Mouse (Mus musculus) lung, embryonic 15.5 days (tissue): ENCODE measurements at regions not wholly inside any gene's neighbourhood (a gene's known extent, or its start where the extent isn't known, plus 50 kb on each side); places are given as distances from the start of the nearest gene placed in this dataset.

Experiments
- ATAC-seq: fragments of 200-750 bp; cut with Nextera tagmentation; 2 replicates; pipeline ENCODE4 v1.8.0; 2017; ENCODE audit warnings: moderate number of reproducible peaks, borderline replicate concordance; ENCODE audit not compliant: low FRiP score, low TSS enrichment; ENCODE audit errors: extremely low read depth
- H3K27ac ChIP-seq: fragments of 300-500 bp; sonication (generic); 2 replicates; pipeline ENCODE4 v1.5.1; 2015; ENCODE audit warnings: moderate library complexity, mild to moderate bottlenecking, inconsistent platforms
- H3K27me3 ChIP-seq: fragments of 300-500 bp; sonication (generic); 2 replicates; pipeline ENCODE4 v1.6.1; 2015; ENCODE audit warnings: inconsistent platforms
- H3K36me3 ChIP-seq: fragments of 300-500 bp; sonication (generic); 2 replicates; pipeline ENCODE4 v1.6.1; 2015; ENCODE audit warnings: inconsistent platforms
- H3K4me1 ChIP-seq: fragments of 300-500 bp; sonication (generic); 2 replicates; pipeline ENCODE4 v1.6.1; 2015; ENCODE audit warnings: inconsistent platforms
- H3K4me2 ChIP-seq: fragments of 300-500 bp; sonication (generic); 2 replicates; pipeline ENCODE4 v1.6.1; 2015; ENCODE audit warnings: inconsistent platforms, mild to moderate bottlenecking, moderate library complexity
- H3K4me3 ChIP-seq: fragments of 300-500 bp; sonication (generic); 2 replicates; pipeline ENCODE4 v1.5.1; 2015; ENCODE audit warnings: mild to moderate bottlenecking, inconsistent platforms
- H3K9ac ChIP-seq: fragments of 300-500 bp; sonication (generic); 2 replicates; pipeline ENCODE4 v1.6.1; 2015; ENCODE audit warnings: inconsistent platforms
- H3K9me3 ChIP-seq: fragments of 300-500 bp; sonication (generic); 2 replicates; pipeline ENCODE4 v1.6.1; 2016; ENCODE audit warnings: inconsistent platforms
- WGBS: fragments of 180-500 bp; shearing (Covaris S2); methylation state at CpG from one replicate; pipeline ENCODE4 v1.1.7; 2015; 5-methylcytosine and 5-hydroxymethylcytosine counted together

DNA sequence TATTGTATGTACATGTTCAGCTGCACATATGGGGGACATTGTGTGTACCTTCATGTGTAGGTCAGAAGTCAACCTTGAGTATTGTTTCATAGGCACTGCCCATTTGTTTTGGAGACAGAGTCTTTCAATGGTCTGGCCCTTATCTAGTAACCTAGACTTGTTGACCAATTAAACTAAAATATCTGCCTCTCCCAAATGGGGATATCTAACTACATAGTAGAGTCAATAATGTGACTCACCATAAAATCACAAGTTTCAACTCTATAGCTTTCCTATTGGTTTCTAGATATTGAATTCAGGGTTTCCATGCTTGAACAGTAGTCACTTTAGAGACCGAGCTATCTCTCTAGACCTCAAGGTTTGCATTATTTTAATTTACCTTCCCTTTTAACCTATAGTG, 174.0 kb upstream of the Celf2 start:
- H3K9ac ChIP-seq, result no peak overlapping the region
- 90% methylated on average over 1 of the region's 1 CpGs for WGBS
- H3K4me2 ChIP-seq, result no peak overlapping the region
- no peak for ATAC-seq
- no peaks in the 10 kb centered on the region for H3K4me1 ChIP-seq
- no peaks in the 10 kb centered on the region for H3K27me3 ChIP-seq
- no peaks in the 10 kb centered on the region for H3K36me3 ChIP-seq
- no peak overlapping the region for H3K4me3 ChIP-seq
- no peaks in the 10 kb centered on the region for H3K9me3 ChIP-seq
- no peak overlapping the region for H3K27ac ChIP-seq

DNA sequence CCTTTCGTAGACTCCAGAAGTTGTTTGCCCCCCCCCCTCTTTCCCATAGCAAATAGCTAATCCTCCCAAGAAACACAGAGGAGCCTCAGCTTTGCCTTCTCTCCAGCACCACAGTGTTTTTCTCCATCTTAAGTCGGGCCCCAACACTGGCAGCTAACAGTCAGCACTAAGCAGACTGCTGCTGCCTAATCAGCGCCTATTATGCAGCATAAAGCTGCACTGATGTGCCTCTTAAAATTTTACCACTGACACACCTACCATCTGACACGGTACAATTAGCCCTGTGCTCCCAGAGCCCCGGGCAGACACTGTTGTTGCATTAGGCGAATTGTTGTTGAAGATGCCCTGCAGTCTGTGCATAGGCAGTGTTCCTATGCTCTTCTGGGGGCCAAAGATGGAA, 131.5 kb upstream of the Celf2 start:
- H3K4me1 ChIP-seq, result no peaks in the 10 kb centered on the region
- no peaks in the 10 kb centered on the region for H3K27me3 ChIP-seq
- no peaks in the 10 kb centered on the region for H3K36me3 ChIP-seq
- H3K4me3 ChIP-seq, result no peak overlapping the region
- H3K27ac ChIP-seq, result no peak overlapping the region
- no peak overlapping the region for H3K4me2 ChIP-seq
- ATAC-seq, result no peak
- no peaks in the 10 kb centered on the region for H3K9me3 ChIP-seq
- no peak overlapping the region for H3K9ac ChIP-seq
- 78% methylated on average over 6 of the region's 6 CpGs for WGBS

DNA sequence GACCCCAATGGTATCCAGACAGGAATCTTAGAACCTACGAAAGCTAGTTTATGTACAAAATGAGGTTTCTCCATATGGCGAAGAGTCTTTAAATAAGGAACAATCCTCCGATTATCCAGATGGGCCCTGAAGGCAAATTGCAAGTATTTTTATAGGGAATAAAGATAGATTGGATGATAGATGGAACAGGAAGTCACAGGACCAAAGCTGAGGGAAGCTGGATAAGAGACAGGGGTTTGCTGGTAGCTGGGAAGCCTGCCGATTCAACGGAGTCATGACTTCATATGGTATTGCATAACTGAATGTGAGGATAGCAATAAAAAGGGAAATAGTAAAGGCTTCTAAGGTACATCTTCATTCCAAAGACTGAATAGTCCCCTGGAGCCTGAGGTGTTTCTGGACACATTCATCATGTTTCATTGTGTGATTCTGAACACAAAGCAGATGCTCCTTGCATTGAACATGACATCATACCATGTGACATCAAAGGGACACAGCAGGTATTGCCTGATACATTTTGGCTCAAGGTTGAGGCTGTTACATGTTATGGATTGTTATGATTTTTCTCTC, 113.4 kb upstream of the Celf2 start:
- no peak overlapping the region for H3K9ac ChIP-seq
- no peaks in the 10 kb centered on the region for H3K9me3 ChIP-seq
- H3K36me3 ChIP-seq, result no peaks in the 10 kb centered on the region
- 86% methylated on average over 5 of the region's 5 CpGs for WGBS
- no peak for ATAC-seq
- H3K4me2 ChIP-seq, result no peak overlapping the region
- H3K4me1 ChIP-seq, result 0 out of 2 replicates have a peak, but pooled peaks cover 4% of the 10 kb centered on the region
- no peak overlapping the region for H3K4me3 ChIP-seq
- H3K27me3 ChIP-seq, result no peaks in the 10 kb centered on the region
- H3K27ac ChIP-seq, result no peak overlapping the region

DNA sequence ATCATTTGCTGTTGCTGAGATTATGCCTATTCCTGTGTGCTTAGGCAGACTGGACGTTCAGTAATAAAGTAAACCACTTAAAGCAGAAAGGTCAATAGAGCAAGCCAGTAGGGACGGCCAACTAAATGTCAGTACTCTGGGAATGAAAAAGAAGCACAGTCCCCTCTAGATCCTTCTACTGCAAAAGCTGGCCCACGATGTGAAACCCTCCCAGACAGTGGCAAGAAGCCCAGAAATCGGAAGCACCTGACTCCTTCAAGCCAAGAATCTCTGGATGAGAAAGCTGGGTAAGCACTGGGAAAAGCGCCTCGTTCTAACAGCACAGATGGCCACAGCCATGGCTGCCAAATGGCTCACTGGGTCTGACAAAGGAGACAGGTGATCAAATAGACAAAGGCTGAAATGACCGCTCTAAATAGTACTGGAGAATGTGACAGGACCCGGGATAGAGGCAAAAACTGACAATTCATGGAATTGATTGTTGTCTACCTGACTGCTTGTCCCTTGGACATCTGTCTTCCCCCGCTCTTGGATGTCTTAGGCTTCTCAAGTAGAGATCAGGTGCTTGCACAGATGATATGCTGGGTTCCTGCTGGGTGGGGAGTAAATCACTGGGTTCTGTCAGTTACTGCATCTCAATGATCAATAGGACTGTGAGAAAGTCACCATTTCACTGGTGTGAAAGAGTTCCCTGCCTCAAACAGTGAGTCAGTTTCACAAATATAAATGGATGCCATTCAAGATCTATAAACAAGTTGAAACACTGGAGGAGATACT, 110.7 kb upstream of the Celf2 start:
- no peak overlapping the region for H3K4me2 ChIP-seq
- no peak overlapping the region for H3K27ac ChIP-seq
- 36% methylated on average over 9 of the region's 9 CpGs for WGBS
- peak; percentile 35; the same call in 1 of the 2 replicates for ATAC-seq
- H3K36me3 ChIP-seq, result no peaks in the 10 kb centered on the region
- H3K9ac ChIP-seq, result no peak overlapping the region
- no peaks in the 10 kb centered on the region for H3K9me3 ChIP-seq
- H3K4me3 ChIP-seq, result no peak overlapping the region
- no peaks in the 10 kb centered on the region for H3K27me3 ChIP-seq
- 0 out of 2 replicates have a peak, but pooled peaks cover 4% of the 10 kb centered on the region for H3K4me1 ChIP-seq

DNA sequence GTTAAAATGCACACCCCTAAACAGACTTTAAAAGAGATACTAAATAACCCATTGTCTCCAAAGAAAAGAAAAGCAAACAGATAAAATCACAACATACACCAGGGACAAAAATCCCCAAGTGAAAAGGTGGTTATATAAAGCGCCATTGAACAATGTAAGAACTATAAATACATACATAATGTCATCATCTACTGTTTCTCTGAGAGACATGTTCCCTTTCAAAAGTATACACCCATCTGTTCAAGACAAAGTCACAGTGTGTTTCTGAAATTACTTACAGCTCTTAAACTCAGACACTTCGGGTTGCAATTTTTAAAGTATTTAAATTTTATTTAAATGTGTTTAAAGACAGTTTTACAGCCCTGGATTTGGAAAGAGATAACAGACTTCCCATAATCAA, 68.8 kb upstream of the Celf2 start:
- Histone ChIP-seq H3K27me3 (no peaks in the 10 kb centered on the region), H3K4me3 (no peak overlapping the region), H3K27ac (no peak overlapping the region), H3K9me3 (no peaks in the 10 kb centered on the region), H3K36me3 (no peaks in the 10 kb centered on the region), H3K4me2 (no peak overlapping the region), H3K9ac (no peak overlapping the region), H3K4me1 (no peaks in the 10 kb centered on the region)
- WGBS, result 87% methylated on average over 2 of the region's 2 CpGs
- no peak for ATAC-seq
